Mouse (Mus musculus) CH12.LX (cell line): ENCODE measurements around the gene Sgip1. TPM values are rescaled to one million over a fixed set of nuclear protein-coding genes. Genes with fewer than 3 reads are reported as not detected.

Experiments used
- DNase-seq: peaks from one replicate; pipeline ENCODE4 v3.0.0-alpha.2; 2013; ENCODE audit errors: extremely low read depth
- H3K27ac ChIP-seq: 2 replicates; pipeline ENCODE4 v1.5.1; 2012; ENCODE audit warnings: low read depth, mild to moderate bottlenecking, control low read depth, moderate library complexity; ENCODE audit not compliant: insufficient read depth
- H3K27me3 ChIP-seq: replicated peaks from 2 replicates; pipeline ENCODE3; 2012; ENCODE audit warnings: inconsistent platforms
- H3K36me3 ChIP-seq, 2 experiments: replicated peaks in 1 of 2; 2 replicates each; pipeline versions ENCODE3 to v1.6.1; 2012; ENCODE audit warnings: inconsistent platforms in 1 of 2, low read length in 1 of 2, mild to moderate bottlenecking in 1 of 2, mixed read lengths in 1 of 2, moderate library complexity in 1 of 2; ENCODE audit not compliant: control insufficient read depth in 1 of 2, insufficient read depth in 1 of 2
- H3K4me1 ChIP-seq, 2 experiments: 2 replicates each; pipeline ENCODE4 v1.6.1; 2012; ENCODE audit warnings: inconsistent platforms in 1 of 2, moderate library complexity in 1 of 2; ENCODE audit not compliant: insufficient read depth in 2 of 2, control insufficient read depth in 1 of 2
- H3K4me2 ChIP-seq: 2 replicates; pipeline ENCODE4 v1.6.1; 2012; ENCODE audit warnings: low read depth, mild to moderate bottlenecking, control low read depth; ENCODE audit not compliant: poor library complexity, insufficient read depth, severe bottlenecking
- H3K4me3 ChIP-seq, 3 experiments: fragments of 150-350 bp in 1 of 3; sonication (generic) in 1 of 3; replicated peaks in 1 of 3; 2 replicates each; pipeline versions ENCODE3 to v1.5.1; 2011 to 2012; ENCODE audit warnings: low read depth in 2 of 3, low read length in 2 of 3, mild to moderate bottlenecking in 2 of 3, moderate library complexity in 2 of 3, control low read depth in 1 of 3, improper control_type of control experiment in 1 of 3, inconsistent platforms in 1 of 3, mixed read lengths in 1 of 3; ENCODE audit not compliant: poor library complexity in 1 of 3
- H3K79me2 ChIP-seq: replicated peaks from 2 replicates; pipeline ENCODE4 v1.6.1; 2012; ENCODE audit warnings: mild to moderate bottlenecking, moderate library complexity; ENCODE audit not compliant: control insufficient read depth, poor library complexity, insufficient read depth, severe bottlenecking; ENCODE audit errors: extremely low read depth
- H3K9ac ChIP-seq: 2 replicates; pipeline ENCODE4 v1.6.1; 2012; ENCODE audit warnings: low read depth, mild to moderate bottlenecking, control low read depth, moderate library complexity; ENCODE audit not compliant: insufficient read depth
- H3K9me3 ChIP-seq: replicated peaks from 2 replicates; pipeline ENCODE3; 2012; ENCODE audit warnings: low read length, inconsistent platforms, mixed read lengths
- BHLHE40 ChIP-seq: IDR thresholded peaks from 2 replicates; pipeline ENCODE4 v1.6.1; 2011; ENCODE audit warnings: mild to moderate bottlenecking, low read depth, low read length, improper control_type of control experiment
- CHD2 ChIP-seq: IDR thresholded peaks from 2 replicates; pipeline ENCODE4 v1.6.1; 2011; ENCODE audit warnings: low read length, improper control_type of control experiment
- CTCF ChIP-seq, 2 experiments: IDR thresholded peaks in 1 of 2; conservative IDR thresholded peaks in 1 of 2; 2 replicates each; pipeline ENCODE4 v1.5.1; 2011 to 2012; ENCODE audit warnings: low read depth in 2 of 2, low read length in 2 of 2, improper control_type of control experiment in 1 of 2, inconsistent platforms in 1 of 2, mild to moderate bottlenecking in 1 of 2, moderate library complexity in 1 of 2
- E2F4 ChIP-seq: IDR thresholded peaks from 2 replicates; pipeline ENCODE4 v1.6.1; 2011; ENCODE audit warnings: low read depth, low read length, improper control_type of control experiment; ENCODE audit not compliant: insufficient replicate concordance
- EP300 ChIP-seq: IDR thresholded peaks from 2 replicates; pipeline ENCODE4 v1.6.1; 2011; ENCODE audit warnings: low read length, improper control_type of control experiment
- ETS1 ChIP-seq: conservative IDR thresholded peaks from 2 replicates; pipeline ENCODE4 v1.6.1; 2012; ENCODE audit warnings: low read depth, mild to moderate bottlenecking, inconsistent platforms, low read length, improper control_type of control experiment, moderate library complexity
- GABPA ChIP-seq: IDR thresholded peaks from 2 replicates; pipeline ENCODE4 v1.6.1; 2012; ENCODE audit warnings: low read depth, low read length, improper control_type of control experiment, inconsistent platforms; ENCODE audit not compliant: insufficient replicate concordance
- MAFK ChIP-seq: IDR thresholded peaks from 2 replicates; pipeline ENCODE4 v1.6.1; 2011; ENCODE audit warnings: low read length, improper control_type of control experiment; ENCODE audit not compliant: insufficient replicate concordance
- MYC ChIP-seq: IDR thresholded peaks from 2 replicates; pipeline ENCODE4 v1.6.1; 2011; ENCODE audit warnings: low read depth, mild to moderate bottlenecking, improper control_type of control experiment, low read length
- NELFE ChIP-seq: IDR thresholded peaks from 2 replicates; pipeline ENCODE4 v1.6.1; 2011; ENCODE audit warnings: low read depth, low read length, improper control_type of control experiment
- NRF1 ChIP-seq: IDR thresholded peaks from 2 replicates; pipeline ENCODE4 v1.6.1; 2014; ENCODE audit warnings: low read depth, mild to moderate bottlenecking, inconsistent platforms, low read length, improper control_type of control experiment, moderate library complexity
- PAX5 ChIP-seq: IDR thresholded peaks from 2 replicates; pipeline ENCODE4 v1.6.1; 2012; ENCODE audit warnings: low read length, inconsistent platforms, mixed read lengths
- RAD21 ChIP-seq: IDR thresholded peaks from 2 replicates; pipeline ENCODE4 v1.6.1; 2011; ENCODE audit warnings: low read depth, mild to moderate bottlenecking, low read length, improper control_type of control experiment, moderate library complexity
- SMC3 ChIP-seq: IDR thresholded peaks from 2 replicates; pipeline ENCODE4 v1.6.1; 2011; ENCODE audit warnings: low read depth, low read length, improper control_type of control experiment
- USF1 ChIP-seq: IDR thresholded peaks from 2 replicates; pipeline ENCODE4 v1.6.1; 2014; ENCODE audit warnings: low read depth, mild to moderate bottlenecking, inconsistent platforms, low read length, improper control_type of control experiment
- USF2 ChIP-seq: conservative IDR thresholded peaks from 2 replicates; pipeline ENCODE4 v1.6.1; 2011; ENCODE audit warnings: low read depth, low read length, improper control_type of control experiment
- ZKSCAN1 ChIP-seq: IDR thresholded peaks from 2 replicates; pipeline ENCODE4 v1.6.1; 2012; ENCODE audit warnings: low read depth, inconsistent platforms, low read length, improper control_type of control experiment, borderline replicate concordance
- ZNF384 ChIP-seq: IDR thresholded peaks from 2 replicates; pipeline ENCODE4 v1.6.1; 2012; ENCODE audit warnings: low read depth, low read length, improper control_type of control experiment, inconsistent platforms
- dilution Hi-C: fragments of 300-500 bp; cut with MboI; formaldehyde crosslinking; loops from 2 replicates; pipeline ENCODE4 v1.14.3; 2020; ENCODE audit warnings: low sequenced_read_pairs; ENCODE audit not compliant: extremely low pct_unique_long_range_greater_than_20kb, extremely low pct_ligation_motif_present
- in situ Hi-C: fragments of 300-500 bp; cut with MboI; formaldehyde crosslinking; loops from 3 replicates; pipeline ENCODE4 v1.14.3; 2019; ENCODE audit warnings: low sequenced_read_pairs, low pct_ligation_motif_present, low pct_unique_long_range_greater_than_20kb, mixed read lengths
- polyA plus RNA-seq: library from polyadenylated mRNA; unstranded; fragments of >175 nt; gene quantifications from 2 replicates; pipeline ENCODE4 v1.2.1, GENCODE M21; 2012; ENCODE audit warnings: low read depth; ENCODE audit not compliant: insufficient read length
- total RNA-seq, 2 experiments: library from RNA; depleted of rRNA; stranded (reverse); fragments of 300-350 nt in 1 of 2; fragments of >200 nt in 1 of 2; gene quantifications; 2 replicates each; pipeline ENCODE4 v1.2.3; 2012 to 2014

Sgip1 gene
- total and polyA plus RNA-seq, 3 experiments = 0.07 to 0.39 (median 0.21) TPM

- dilution Hi-C loops = no loop called here
- H3K27me3 ChIP-seq = no peaks in the 10 kb centered on the region
- H3K4me2 ChIP-seq = no peak overlapping the region
- in situ Hi-C loops = loop anchor here (25.0 kb wide), 1 partner anchor 358 kb away; no protein-coding TSS in a partner anchor
- no peak for TF ChIP-seq MAFK
- no peak for TF ChIP-seq ETS1
- no peak for TF ChIP-seq NELFE
- peak; percentile 52 for TF ChIP-seq RAD21
- TF ChIP-seq CHD2 = no peak
- no peak for TF ChIP-seq ZKSCAN1
- peak; percentile 38 for TF ChIP-seq SMC3
- no peak for TF ChIP-seq PAX5
- TF ChIP-seq EP300 = no peak
- TF ChIP-seq BHLHE40 = no peak
- no peak for TF ChIP-seq GABPA
- no peak for TF ChIP-seq MYC
- TF ChIP-seq USF1 = no peak
- TF ChIP-seq CTCF (conservative IDR thresholded peaks at IDR 0.05 in 1 of 2, IDR thresholded peaks at IDR 0.05 in 1 of 2; ENCODE audit: low read depth in 2 of 2, low read length in 2 of 2) = peak in 1 of 2 experiments; percentile 55; a peak in 2 of 4 replicates
- no peak for TF ChIP-seq E2F4
- no peak for TF ChIP-seq NRF1
- peak; percentile 62; the same call in 1 of the 2 replicates for TF ChIP-seq ZNF384
- TF ChIP-seq, all 38 proteins: peak for 4
- Histone ChIP-seq H3K9me3 (no peaks in the 10 kb centered on the region), H3K4me1 (peaks cover 9 to 20% of the 10 kb centered on the region in 2 experiments), H3K27ac (no peak overlapping the region), H3K4me3 (no peak overlapping the region), H3K79me2 (no peaks in the 10 kb centered on the region), H3K36me3 (no peaks in the 10 kb centered on the region), H3K9ac (no peak overlapping the region)
- no peak for DNase-seq
These were observed 238.3 kb downstream of the Sgip1 start for GRCm38 (mm10) chr4:102979385-102979784.

GRCm38 (mm10) chr4:102981709-102982108 is 240.6 kb downstream of the Sgip1 start:
- in situ Hi-C loops (loop anchor here (10.0 to 25.0 kb wide), 2 partner anchors 163 to 356 kb away; no protein-coding TSS in a partner anchor), dilution Hi-C loops (no loop called here)
- Histone ChIP-seq H3K4me3 (no peak overlapping the region), H3K79me2 (no peaks in the 10 kb centered on the region), H3K36me3 (no peaks in the 10 kb centered on the region), H3K4me1 (peaks cover 10 to 30% of the 10 kb centered on the region in 2 experiments), H3K4me2 (no peak overlapping the region), H3K27ac (no peak overlapping the region), H3K9me3 (no peaks in the 10 kb centered on the region), H3K27me3 (no peaks in the 10 kb centered on the region), H3K9ac (no peak overlapping the region)
- DNase-seq = no peak
- TF ChIP-seq USF2 = no peak
- TF ChIP-seq BHLHE40 = peak; percentile 87
